Mouse (Mus musculus): ENCODE results near the gene Abhd17c.

- TF ChIP-seq POLR2A (IDR thresholded peaks at IDR 0.05; ENCODE audit: insufficient read depth, low read depth, low read length), result no peak
- no peak for TF ChIP-seq CTCF (IDR thresholded peaks at IDR 0.05)
Measured at GRCm38 (mm10) chr7:84166007-84166406, 14.3 kb upstream of the Abhd17c start.
